Mouse (Mus musculus) thymus, postnatal 36 days (tissue): ENCODE measurements at regions not wholly inside any gene's neighbourhood (a gene's known extent, or its start where the extent isn't known, plus 50 kb on each side); places are given as distances from the start of the nearest gene placed in this dataset.

Experiments used
- DNase-seq, 2 experiments: peaks; one replicate each; pipeline ENCODE4 v3.0.0; 2022; ENCODE audit warnings: mixed read lengths in 2 of 2

DNA sequence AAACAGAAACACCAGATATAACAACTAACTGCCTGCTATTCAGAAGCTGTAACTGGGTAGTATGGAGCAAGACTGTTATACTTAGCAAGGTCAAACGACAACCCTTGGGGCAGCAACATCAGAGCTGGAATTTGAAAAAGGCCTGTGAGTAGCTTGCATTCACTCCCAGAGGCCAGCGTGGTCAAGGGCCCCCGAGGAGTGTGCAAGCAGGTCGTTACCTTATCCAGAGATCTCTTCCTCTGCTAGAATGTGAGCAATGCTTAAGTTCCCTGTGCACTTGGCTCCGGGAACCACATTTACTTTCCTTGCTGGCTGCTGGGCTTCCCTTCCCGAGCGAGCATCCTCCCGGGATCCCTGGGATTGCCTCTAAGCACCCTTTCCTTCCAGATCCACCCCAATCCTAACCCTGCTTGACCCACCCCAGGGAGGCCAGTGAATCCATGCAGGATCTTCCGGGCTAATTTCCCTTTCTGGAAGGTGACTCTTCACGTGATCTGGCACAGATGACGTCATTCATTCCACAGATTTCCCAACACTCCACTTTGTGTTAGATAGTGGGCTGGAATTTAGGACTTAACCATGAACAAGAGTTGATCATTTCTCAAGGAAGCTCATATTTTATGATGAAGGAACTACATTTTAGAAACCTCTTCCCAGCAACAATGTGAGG is 112.3 kb upstream of the Tsc22d1 start:
- no peak for DNase-seq

DNA sequence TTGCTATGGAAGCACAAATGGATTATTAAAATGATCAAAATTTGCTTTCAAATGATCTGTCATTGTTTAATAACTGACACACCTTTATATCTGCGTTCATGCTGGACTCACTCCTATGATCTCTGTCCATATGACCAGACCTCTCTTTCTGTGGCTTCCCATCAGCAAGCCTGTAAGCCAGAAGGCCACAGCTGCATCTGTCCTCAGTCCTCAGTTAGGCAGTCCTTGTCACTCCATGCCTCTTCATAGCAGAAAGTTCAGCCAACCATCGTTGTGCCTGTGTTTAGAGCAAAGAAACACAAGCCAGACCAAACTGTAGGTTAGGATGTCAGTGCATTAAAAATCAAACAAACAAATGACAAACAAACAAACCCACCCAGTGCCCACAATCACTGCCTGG is 107.2 kb upstream of the Tsc22d1 start:
- no peak for DNase-seq

DNA sequence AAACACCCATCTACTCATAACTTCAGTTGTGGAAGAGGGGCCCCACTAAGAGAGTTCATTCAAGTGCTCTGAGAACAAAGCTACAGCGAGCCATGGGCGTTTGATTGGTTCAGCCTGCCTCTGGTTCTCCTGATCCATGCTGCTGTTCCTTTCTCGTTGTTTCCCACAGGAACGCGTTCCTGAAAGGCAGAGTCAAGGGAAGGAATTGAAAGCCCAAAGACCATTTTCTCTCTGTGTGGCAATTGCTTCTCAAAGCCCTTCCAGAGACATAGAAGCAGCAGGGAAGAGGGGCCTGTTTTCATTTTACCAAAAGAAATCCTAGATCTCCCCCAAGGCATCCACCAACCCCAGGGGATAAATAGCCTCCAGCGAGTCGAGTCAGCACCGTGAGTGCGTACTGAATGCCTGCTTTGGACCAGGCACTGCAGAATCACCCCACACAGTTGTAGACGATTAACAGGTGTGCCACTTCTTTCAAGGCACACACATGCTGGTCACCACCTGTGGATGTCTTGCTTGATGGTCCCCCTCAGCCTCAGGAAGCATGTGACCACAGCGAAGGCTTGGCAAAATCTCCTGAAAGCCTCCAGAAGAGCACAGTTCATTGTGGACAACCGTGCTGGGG is 106.5 kb upstream of the Tsc22d1 start:
- no peak for DNase-seq

DNA sequence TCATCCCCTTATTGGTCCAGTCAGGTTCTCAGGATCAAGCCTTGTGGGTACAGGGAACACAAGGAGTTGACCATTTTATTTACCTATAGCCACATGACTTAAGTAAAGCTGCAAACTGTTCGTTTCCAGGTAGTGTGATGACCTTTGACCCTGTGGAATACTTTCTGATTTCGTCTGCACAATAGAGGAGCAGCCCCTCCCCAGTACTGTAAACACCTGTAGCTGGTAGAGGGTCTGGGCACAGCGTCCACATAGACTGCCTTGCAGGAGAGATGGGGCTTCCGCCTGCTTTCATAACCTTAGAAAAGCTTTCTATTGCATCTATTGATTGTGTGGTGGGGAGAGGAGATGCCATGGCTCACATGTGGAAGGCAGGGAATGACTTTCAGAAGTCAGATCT is 105.2 kb upstream of the Tsc22d1 start:
- no peak for DNase-seq

DNA sequence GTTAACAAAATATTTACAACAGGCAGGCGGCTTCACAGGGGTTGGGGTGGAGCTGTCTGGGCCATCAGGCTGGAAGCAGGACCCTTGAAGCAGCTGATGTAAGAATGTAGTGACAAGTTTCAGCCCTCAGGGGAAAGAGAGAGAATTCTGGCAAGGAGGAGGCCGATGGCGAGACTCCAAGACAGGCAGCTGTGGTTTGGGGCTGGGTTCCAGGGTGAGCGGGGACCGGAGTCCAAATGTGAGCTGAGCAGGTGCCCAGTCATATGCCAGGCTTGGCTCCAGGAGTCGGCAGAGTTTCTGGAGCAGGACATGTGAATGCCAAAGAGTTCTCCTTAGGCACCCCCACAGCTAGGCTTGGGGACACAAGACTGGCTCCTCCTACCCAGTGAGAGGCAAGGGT is 104.5 kb upstream of the Tsc22d1 start:
- DNase-seq: no peak

DNA sequence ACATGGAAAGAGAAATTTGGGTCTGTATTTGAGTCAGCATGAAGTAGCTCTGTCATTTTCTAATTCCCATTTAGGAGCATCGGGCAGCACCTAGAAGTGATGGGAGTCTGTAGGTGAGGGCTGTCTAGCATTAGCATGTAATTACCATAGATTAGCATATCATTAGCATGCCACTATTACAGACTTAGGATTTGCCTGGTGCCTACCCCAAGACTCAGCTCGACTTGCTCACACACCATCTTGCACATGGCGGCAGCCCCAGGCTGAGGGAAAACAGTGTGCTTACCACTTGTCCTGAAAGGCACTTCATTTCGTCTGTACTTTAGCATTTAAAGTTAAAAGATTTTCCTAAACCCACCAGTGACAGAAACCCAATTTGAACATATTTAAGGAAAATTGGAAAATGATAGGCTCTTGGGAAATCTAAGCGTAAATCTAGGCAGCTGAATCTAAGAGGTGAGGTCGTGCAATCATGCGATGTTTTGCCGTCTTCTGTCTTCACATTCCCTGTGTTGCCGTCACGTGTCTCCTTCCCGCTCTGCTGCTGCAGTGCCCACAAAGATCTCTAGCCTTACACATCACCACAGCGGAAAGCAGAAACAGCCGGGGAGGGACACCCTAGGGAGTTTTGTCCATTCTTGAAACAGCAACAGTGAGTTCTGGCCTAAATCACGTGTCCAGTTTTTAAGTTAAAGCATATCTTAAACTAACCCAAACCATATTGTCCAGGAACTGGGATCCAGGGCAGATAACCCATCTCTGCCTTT is 101.2 kb upstream of the Tsc22d1 start:
- no peak for DNase-seq

DNA sequence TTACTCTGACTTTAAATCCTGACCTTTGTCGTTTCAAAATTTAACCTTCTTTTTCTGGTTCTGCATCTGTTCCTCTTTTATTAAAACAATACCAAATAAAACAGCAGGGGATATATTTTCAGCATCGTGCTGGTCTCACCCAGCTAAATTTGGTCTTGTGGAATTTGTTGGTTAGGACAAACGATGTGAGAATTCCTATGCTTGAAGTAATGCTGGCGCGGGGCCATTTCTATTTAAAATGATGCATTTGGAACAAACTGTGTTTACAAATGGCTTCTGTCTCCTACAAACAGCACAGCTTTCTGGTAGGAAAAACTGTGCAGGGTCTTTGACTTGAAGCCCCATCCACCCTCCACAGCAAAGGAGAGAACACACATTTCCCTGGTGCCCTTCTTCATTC is 96.3 kb upstream of the Tsc22d1 start:
- no peak for DNase-seq

DNA sequence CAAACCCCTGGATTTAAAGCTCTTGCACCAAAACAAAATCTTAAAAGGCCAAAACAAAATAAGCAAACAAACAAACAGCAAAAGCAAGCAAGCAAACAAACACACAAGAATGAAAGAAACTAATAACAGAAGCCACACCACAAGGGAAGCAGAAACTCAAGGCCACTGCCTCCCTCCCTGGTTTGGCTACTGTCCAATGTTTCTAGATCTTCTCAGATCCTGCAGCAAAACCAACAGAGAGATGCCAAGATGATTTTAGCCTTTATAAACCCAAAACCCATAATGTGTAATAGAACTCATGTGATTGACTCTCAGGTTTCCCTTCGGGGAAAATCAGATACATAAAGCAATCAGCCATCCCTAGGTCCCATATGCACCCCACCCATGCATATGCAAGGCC is 90.5 kb upstream of the Tsc22d1 start:
- no peak for DNase-seq

DNA sequence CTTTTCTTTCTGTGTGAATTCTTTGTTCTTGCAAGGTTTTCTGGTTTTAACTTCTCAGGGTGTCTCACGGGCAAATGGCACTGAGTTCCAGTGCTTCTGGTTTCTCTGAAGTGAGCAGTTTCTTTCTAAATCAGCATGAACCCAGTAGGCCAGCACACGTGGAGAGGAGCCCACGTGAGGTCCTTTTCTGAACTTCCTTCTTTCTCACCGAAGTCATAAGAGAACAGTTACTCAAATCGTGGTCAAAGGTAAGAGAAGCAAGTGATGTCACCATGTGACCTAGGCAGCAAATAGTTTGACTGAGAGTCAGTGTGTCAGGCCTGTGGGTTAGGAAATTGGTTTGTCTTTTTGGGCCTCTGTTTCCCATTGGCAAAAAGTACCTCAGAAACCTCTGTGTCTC is 84.8 kb upstream of the Tsc22d1 start:
- no peak for DNase-seq

DNA sequence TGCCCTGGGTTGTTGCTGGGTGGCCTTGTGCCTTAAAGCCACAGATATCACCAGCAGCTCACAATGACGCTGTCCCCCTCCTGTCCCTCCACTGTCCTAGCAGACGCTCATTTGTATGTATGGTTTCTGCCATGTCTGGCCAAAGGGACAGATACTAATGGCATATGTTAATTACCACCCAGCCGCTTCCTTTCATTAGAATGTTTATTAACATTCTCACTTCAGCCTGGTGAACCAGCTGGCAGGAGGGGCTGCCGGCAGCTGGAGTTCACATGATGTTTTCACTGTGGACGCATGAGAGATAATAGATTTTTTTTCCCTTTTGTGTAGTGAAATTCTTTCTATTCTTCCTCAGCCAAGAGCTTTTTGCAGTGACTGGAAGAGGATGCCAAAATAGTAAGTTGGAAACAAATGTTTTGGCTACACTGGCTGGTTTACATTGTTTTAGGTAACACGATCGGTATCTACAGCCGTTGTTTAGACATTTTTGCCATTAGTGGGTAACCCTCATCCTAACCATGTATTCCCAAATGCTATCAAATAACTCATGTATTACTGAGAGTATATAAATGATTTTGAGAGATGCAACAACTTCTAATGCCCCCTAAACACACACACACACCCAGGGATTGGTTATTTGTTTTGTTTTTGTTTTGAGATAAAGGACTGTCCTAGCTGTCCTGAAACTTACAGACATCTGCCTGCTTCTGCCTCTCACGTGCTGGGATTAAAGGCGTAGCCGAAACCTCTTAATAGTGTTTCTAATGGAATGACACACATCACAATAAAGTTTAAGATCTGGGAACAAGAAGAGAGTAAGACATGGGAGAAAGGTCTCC is 83.0 kb upstream of the Tsc22d1 start:
- no peak for DNase-seq

DNA sequence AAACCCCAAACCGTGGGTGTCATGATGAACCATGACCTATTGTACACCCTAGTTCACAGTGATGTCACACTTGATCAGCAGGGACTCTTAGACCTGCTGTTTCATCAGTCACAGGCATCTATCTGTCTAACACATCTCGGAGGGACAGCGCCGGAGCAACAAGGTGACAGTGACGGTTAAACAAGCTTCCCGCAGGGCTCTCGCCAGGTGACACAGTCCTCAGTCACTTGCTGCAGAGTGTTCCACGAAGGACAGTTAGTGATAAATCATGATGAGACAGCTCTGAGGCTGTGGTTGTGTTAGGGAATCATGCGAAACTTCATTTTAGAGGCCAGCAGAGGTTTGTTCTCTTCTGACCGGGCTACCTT is 82.4 kb upstream of the Tsc22d1 start:
- DNase-seq: no peak

DNA sequence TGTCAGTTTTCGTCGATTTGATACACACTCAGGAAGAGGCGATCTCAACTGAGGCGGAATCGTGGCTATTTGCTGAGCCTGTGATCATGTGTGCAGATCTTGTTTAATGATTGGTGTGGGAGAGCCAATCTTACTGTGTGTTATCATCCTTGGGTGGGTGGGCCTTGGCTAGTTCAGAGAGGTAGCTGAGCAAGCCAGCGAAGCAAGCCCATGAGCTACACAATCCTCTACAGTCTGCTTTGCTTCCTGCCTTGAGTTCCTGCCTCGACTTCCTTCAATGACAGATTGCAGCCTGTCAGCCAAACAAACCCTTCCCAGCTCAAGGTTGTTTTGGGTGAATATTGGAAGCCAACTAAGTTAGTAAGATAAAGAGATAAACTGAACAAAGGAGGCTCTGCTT is 74.0 kb upstream of the Tsc22d1 start:
- no peak for DNase-seq

DNA sequence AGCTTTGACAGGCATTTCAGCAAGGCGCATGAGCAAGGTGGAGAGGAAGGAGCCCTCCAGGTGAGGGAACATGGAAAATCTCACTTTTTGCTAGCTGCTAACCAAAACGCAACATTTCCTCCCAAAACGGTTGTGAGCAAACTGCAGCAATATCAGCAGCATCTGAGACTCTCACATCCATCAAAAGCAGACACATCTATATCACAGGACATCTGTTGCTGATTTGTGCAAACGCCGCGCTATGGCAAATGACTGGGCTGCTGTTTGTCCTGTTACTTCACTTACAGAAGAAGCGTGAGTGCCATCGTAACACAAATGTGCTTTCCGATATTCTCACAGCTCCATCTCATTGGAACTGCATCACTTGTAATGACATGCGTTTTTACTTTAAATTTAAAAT is 73.5 kb upstream of the Tsc22d1 start:
- DNase-seq: no peak

DNA sequence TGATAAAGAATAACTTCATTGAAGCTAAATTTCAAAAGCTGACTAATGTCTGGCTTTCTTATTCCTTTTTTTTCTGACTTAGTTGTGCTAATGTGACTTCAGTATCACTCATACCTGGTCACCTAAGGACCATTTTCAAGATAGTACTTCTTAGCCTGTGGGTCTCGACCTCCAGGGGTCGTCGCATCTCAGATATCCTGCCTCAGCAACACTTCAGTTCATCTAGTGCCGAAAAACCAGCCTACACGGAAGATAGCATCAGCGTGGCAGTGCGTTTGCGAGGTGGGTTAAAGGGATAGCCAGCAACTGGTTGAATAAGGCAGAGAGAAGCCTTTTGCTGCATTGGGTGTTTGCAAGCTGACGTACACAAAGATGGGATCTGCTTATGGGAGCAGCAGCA is 62.9 kb upstream of the Tsc22d1 start:
- peak; percentile 19 to 27 for DNase-seq

DNA sequence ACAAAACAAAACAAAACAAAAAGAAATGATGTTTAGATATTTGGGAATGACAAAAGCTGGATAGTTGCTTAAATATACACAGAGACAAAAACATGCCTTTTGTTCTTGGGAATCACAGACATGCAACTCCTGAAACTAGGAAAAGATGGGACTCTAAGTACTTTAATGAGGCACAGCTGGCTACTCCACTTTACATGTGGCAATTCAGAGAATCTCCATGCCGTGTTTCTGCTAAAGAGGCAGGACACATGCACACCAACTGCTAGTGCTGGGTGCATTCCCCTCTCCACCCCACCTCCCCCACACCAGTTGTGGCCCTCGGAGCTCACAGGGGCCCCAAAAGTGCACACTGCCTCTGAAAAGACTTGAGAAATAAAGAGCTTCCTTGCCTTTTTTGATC is 58.6 kb upstream of the Tsc22d1 start:
- no peak for DNase-seq

DNA sequence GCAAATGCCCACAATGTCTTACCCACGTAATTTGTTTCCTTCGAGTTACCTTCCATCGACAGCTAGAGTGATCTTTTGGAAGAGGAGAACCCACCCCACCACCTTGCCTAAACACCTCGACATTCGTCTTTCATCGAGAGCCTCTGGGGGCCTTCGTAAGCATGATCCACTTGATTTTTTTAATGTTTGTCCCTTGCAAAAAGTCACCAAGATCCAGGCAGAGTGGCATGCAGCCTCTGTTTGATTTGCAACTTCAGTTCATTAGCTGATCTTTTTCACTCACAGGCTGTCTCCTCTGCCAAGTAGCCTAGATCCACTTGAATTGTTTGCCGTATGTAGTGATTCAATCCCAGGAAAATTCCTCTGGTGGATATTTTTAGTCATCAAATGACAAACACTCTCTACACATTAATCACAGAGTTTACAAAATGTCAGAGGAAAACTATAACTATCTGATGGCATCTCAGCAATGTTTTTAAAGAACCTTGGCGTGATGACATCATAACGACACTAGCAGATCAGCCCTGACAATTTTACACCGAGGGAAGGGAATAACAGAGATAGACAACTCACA is 54.8 kb upstream of the Tsc22d1 start:
- DNase-seq: no peak

DNA sequence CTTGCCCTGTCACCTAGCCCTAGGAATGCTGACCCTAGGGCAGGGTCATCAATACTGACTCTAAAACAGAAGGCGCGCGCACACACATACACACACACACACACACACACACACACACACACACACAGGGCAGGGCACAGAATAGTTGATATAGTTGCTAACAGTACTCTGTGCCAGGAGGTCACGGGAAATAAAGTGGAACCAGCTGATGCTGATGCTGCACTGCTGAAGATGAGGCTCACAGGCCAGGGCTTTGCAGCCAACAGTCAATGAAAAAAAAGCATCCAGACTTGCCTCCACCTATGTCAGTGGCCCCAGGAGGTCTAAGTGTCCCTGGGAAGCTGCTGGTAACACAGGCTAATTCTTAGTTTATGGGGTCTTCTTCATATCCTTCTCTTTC is 50.7 kb upstream of the Tsc22d1 start:
- DNase-seq: no peak
